Mouse (Mus musculus): ENCODE data around the gene Gm47429.
"Not testable (repeated sequence)": the region's sequence is repeated elsewhere in the genome, so short reads cannot be mapped to it uniquely, and the experiment has no call there.

Gm47429 gene

GRCm38 (mm10) chr13:50443812-50444211, at the start of gene Gm47429:
Gene Gm47429 (minus strand): TSS chr13:50443912.
- DNase-seq: no peak

- DNase-seq: not testable (repeated sequence)
These were observed 44.8 kb upstream of the Gm47429 start for GRCm38 (mm10) chr13:50488510-50488909.

- no peak for DNase-seq
These were observed 23.3 kb upstream of the Gm47429 start, which contains the start of gene Nutm2 for GRCm38 (mm10) chr13:50467007-50467406. Gene Nutm2 (plus strand): TSS chr13:50467307.

GRCm38 (mm10) chr13:50464621-50465562, 21.2 kb upstream of the Gm47429 start:
- no peak for DNase-seq

GRCm38 (mm10) chr13:50460433-50460832, 16.7 kb upstream of the Gm47429 start:
- DNase-seq: not testable (repeated sequence)

- no peak for DNase-seq
These were observed 9.7 kb upstream of the Gm47429 start for GRCm38 (mm10) chr13:50453426-50453825.

- DNase-seq: not testable (repeated sequence)
These were observed 8.6 kb upstream of the Gm47429 start for GRCm38 (mm10) chr13:50452266-50452665.

- DNase-seq: no peak
These were observed 1.5 kb upstream of the Gm47429 start for GRCm38 (mm10) chr13:50445261-50445660.

GRCm38 (mm10) chr13:50426686-50427085, 17.0 kb downstream of the Gm47429 start:
- no peak for DNase-seq

GRCm38 (mm10) chr13:50424517-50424916, 19.2 kb downstream of the Gm47429 start:
- DNase-seq: no peak

GRCm38 (mm10) chr13:50423625-50424209, 20.0 kb downstream of the Gm47429 start:
- no peak for DNase-seq

GRCm38 (mm10) chr13:50418421-50418820, 25.3 kb downstream of the Gm47429 start:
- DNase-seq: peak in 1 of 2 experiments; percentile 11

GRCm38 (mm10) chr13:50417389-50418183, 26.1 kb downstream of the Gm47429 start, which contains the start of gene Fbxw17:
Gene Fbxw17 (plus strand): TSS chr13:50417864.
- DNase-seq: peak; percentile 84 to 87

Data from cerebellum, postnatal 10 days (tissue).